Mouse (Mus musculus): ENCODE measurements around the gene Mmp8.
A peak's percentile ranks its signal among the peaks of the same experiment; 100 is the strongest.

Gene Mmp8

GRCm38 (mm10) chr9:7594816-7595540 lies 36.7 kb downstream of the Mmp8 start:
- DNase-seq: peak; percentile 87 to 91

GRCm38 (mm10) chr9:7602982-7603742 lies 44.9 kb downstream of the Mmp8 start:
- peak; percentile 66 to 79 for DNase-seq

GRCm38 (mm10) chr9:7604005-7604404 lies 45.7 kb downstream of the Mmp8 start:
- DNase-seq: no peak

GRCm38 (mm10) chr9:7605638-7606037 lies 47.4 kb downstream of the Mmp8 start:
- no peak for DNase-seq
